Comparison of ENCODE assay signal across 25 mouse cellular contexts in genomic region chr6:87250701-87251100, GRCm38 (mm10).
A peak's percentile ranks its signal among the peaks of the same experiment; 100 is the strongest.
DNase-seq lines count a peak whose midpoint lies in the region; ATAC-seq and TF ChIP-seq lines count a peak whose summit lies in the region.
"Had no signal": no experiment of that assay in that cellular context is flagged by ENCODE, and none has a peak within 500 bp of the region (broad histone marks: within the 10 kb centered on the region; RNA-seq: fewer than 3 reads in every experiment).

No protein-coding gene starts in this region.

- no peak for TF ChIP-seq POLR2A in limb, embryonic 14.5 days (IDR thresholded peaks at IDR 0.05; ENCODE audit: borderline replicate concordance, extremely low read depth, insufficient read depth, insufficient read length)

- H3K9me3 ChIP-seq in forebrain, embryonic 15.5 days: no peaks in the 10 kb centered on the region
- no peaks in the 10 kb centered on the region for H3K9me3 ChIP-seq in forebrain, embryonic 10.5 days
- H3K9me3 ChIP-seq in limb, embryonic 14.5 days (ENCODE audit: control insufficient read depth, low read length): no peaks in the 10 kb centered on the region
- no peaks in the 10 kb centered on the region for H3K9me3 ChIP-seq in limb, embryonic 10.5 days (replicated peaks)
- H3K9me3 ChIP-seq: embryonic facial prominence, embryonic 15.5 days; G1E; heart, embryonic 10.5 days; heart, embryonic 13.5 days; hindbrain, embryonic 12.5 days; hindbrain, embryonic 15.5 days had no signal

- 57% methylated on average over 3 of the region's 3 CpGs for WGBS in forebrain, embryonic 15.5 days
- 94% methylated on average over 3 of the region's 3 CpGs for WGBS in forebrain, embryonic 10.5 days
- WGBS in limb, embryonic 14.5 days: 63% methylated on average over 3 of the region's 3 CpGs
- WGBS in limb, embryonic 10.5 days: 87% methylated on average over 3 of the region's 3 CpGs

- H3K9ac ChIP-seq in forebrain, embryonic 15.5 days (replicated peaks): no peak overlapping the region
- no peak overlapping the region for H3K9ac ChIP-seq in limb, embryonic 14.5 days (ENCODE audit: low read depth, low read length, severe bottlenecking)
- H3K9ac ChIP-seq: embryonic facial prominence, embryonic 15.5 days; heart, embryonic 13.5 days; hindbrain, embryonic 12.5 days; hindbrain, embryonic 15.5 days had no signal

- no peaks in the 10 kb centered on the region for H3K36me3 ChIP-seq in forebrain, embryonic 15.5 days
- peaks cover 15% of the 10 kb centered on the region for H3K36me3 ChIP-seq in forebrain, embryonic 10.5 days (replicated peaks)
- H3K36me3 ChIP-seq in limb, embryonic 14.5 days (ENCODE audit: control insufficient read depth, insufficient read depth, low read length): peaks cover 52% of the 10 kb centered on the region
- peaks cover 55% of the 10 kb centered on the region for H3K36me3 ChIP-seq in limb, embryonic 10.5 days
- H3K36me3 ChIP-seq: G1E; hindbrain, embryonic 15.5 days had no signal

- H3K27ac ChIP-seq in forebrain, embryonic 15.5 days (replicated peaks): peak overlapping the region; percentile 64; the same call in 1 of the 2 replicates
- no peak overlapping the region for H3K27ac ChIP-seq in forebrain, embryonic 10.5 days
- no peak overlapping the region for H3K27ac ChIP-seq in limb, embryonic 14.5 days (replicated peaks; ENCODE audit: low read depth, low read length)
- H3K27ac ChIP-seq in limb, embryonic 10.5 days: no peak overlapping the region
- H3K27ac ChIP-seq: heart, adult 2 months; heart, embryonic 10.5 days; heart, embryonic 13.5 days; hindbrain, embryonic 12.5 days; hindbrain, embryonic 15.5 days had no signal

- ATAC-seq in forebrain, embryonic 15.5 days (replicated peaks): no peak
- ATAC-seq in limb, embryonic 14.5 days (ENCODE audit: low FRiP score, low read depth): no peak
- ATAC-seq: activated CD4-positive, CD25-positive, alpha-beta regulatory T cell, adult 4 months; intestine, postnatal 0 days had no signal

- DNase-seq in cerebellum, postnatal 14 days: peak; percentile 24 to 66
- DNase-seq in cerebellum, postnatal 4 days (ENCODE audit: low spot score in 2 of 2): no peak
- no peak for DNase-seq in forebrain, embryonic 10.5 days (ENCODE audit: extremely low spot score, low spot score)
- peak; percentile 30 for DNase-seq in limb, embryonic 14.5 days (ENCODE audit: low spot score)
- no peak for DNase-seq in limb, embryonic 10.5 days (ENCODE audit: low spot score)
- peak; percentile 37 for DNase-seq in NIH3T3 (ENCODE audit: low read depth)
- DNase-seq in embryo, embryonic 9.5 days (ENCODE audit: extremely low spot score): no peak
- DNase-seq: adrenal gland, adult 8-10 months; adrenal gland, postnatal 25 days; B cell, adult 2 months; cerebellum, adult 9-11 months; gastrocnemius, postnatal 10 days; gastrocnemius, postnatal 36 days; heart, adult 2 months; kidney, adult 2 months had no signal

- H3K4me1 ChIP-seq in forebrain, embryonic 15.5 days: peaks cover 25% of the 10 kb centered on the region
- H3K4me1 ChIP-seq in forebrain, embryonic 10.5 days: peaks cover 13% of the 10 kb centered on the region; the same call in 1 of the 2 replicates
- H3K4me1 ChIP-seq in limb, embryonic 14.5 days (ENCODE audit: control insufficient read depth, insufficient read depth, low read length): peaks cover 29% of the 10 kb centered on the region
- H3K4me1 ChIP-seq in limb, embryonic 10.5 days: peaks cover 11% of the 10 kb centered on the region; the same call in 1 of the 2 replicates
- H3K4me1 ChIP-seq: heart, embryonic 13.5 days had no signal

- H3K4me2 ChIP-seq in forebrain, embryonic 15.5 days (replicated peaks): no peak overlapping the region
- H3K4me2 ChIP-seq in limb, embryonic 14.5 days (replicated peaks; ENCODE audit: low read depth, low read length, severe bottlenecking): no peak overlapping the region
- H3K4me2 ChIP-seq: embryonic facial prominence, embryonic 15.5 days; heart, embryonic 13.5 days; hindbrain, embryonic 12.5 days; hindbrain, embryonic 15.5 days had no signal

- H3K4me3 ChIP-seq in forebrain, embryonic 15.5 days: no peak overlapping the region
- H3K4me3 ChIP-seq in forebrain, embryonic 10.5 days: no peak overlapping the region
- H3K4me3 ChIP-seq in limb, embryonic 14.5 days (replicated peaks; ENCODE audit: low read length): no peak overlapping the region
- H3K4me3 ChIP-seq in limb, embryonic 10.5 days: no peak overlapping the region
- H3K4me3 ChIP-seq: embryonic facial prominence, embryonic 15.5 days; heart, adult 2 months; heart, embryonic 10.5 days; heart, embryonic 13.5 days; hindbrain, embryonic 12.5 days; hindbrain, embryonic 15.5 days had no signal

- H3K27me3 ChIP-seq in forebrain, embryonic 15.5 days: no peaks in the 10 kb centered on the region
- H3K27me3 ChIP-seq in forebrain, embryonic 10.5 days (ENCODE audit: poor library complexity, severe bottlenecking): no peaks in the 10 kb centered on the region
- H3K27me3 ChIP-seq in limb, embryonic 14.5 days (ENCODE audit: control insufficient read depth, insufficient read depth, low read length): no peaks in the 10 kb centered on the region
- no peaks in the 10 kb centered on the region for H3K27me3 ChIP-seq in limb, embryonic 10.5 days (ENCODE audit: low read depth, poor library complexity, severe bottlenecking)
- H3K27me3 ChIP-seq: CH12.LX; embryonic facial prominence, embryonic 15.5 days; heart, embryonic 13.5 days; hindbrain, embryonic 12.5 days; hindbrain, embryonic 15.5 days had no signal

Comparison
In these comparisons a context has a peak if more than half of its experiments do, and no peak if none do; other contexts are left out.
1. DNase-seq: peak in cerebellum, postnatal 14 days (2 of 2), limb, embryonic 14.5 days (single experiment) and NIH3T3 (single experiment); none in cerebellum, postnatal 4 days (0 of 2), forebrain, embryonic 10.5 days (single experiment), limb, embryonic 10.5 days (single experiment) and embryo, embryonic 9.5 days (single experiment).